Mouse (Mus musculus): Measurements from ENCODE around the gene Fto.

Fto gene

GRCm38 (mm10) chr8:91395340-91396055, 82.2 kb downstream of the Fto start:
- no peak for DNase-seq

GRCm38 (mm10) chr8:91398053-91398452, 84.7 kb downstream of the Fto start:
- DNase-seq: no peak

- DNase-seq: no peak
These were observed 90.0 kb downstream of the Fto start for GRCm38 (mm10) chr8:91402980-91403975.

GRCm38 (mm10) chr8:91404311-91404710, 91.0 kb downstream of the Fto start:
- DNase-seq: no peak

- no peak for DNase-seq
These were observed 91.8 kb downstream of the Fto start for GRCm38 (mm10) chr8:91405099-91405498.

- no peak for DNase-seq
These were observed 93.4 kb downstream of the Fto start for GRCm38 (mm10) chr8:91406624-91407290.

GRCm38 (mm10) chr8:91407880-91408279, 94.6 kb downstream of the Fto start:
- DNase-seq: no peak

- DNase-seq: no peak
These were observed 96.7 kb downstream of the Fto start for GRCm38 (mm10) chr8:91410007-91410406.

GRCm38 (mm10) chr8:91424491-91425074, 111.3 kb downstream of the Fto start:
- DNase-seq: no peak

GRCm38 (mm10) chr8:91425251-91425866, 112.0 kb downstream of the Fto start:
- DNase-seq: no peak

GRCm38 (mm10) chr8:91426496-91426895, 113.2 kb downstream of the Fto start:
- no peak for DNase-seq

GRCm38 (mm10) chr8:91430333-91430940, 117.1 kb downstream of the Fto start:
- no peak for DNase-seq

- DNase-seq: no peak
These were observed 122.7 kb downstream of the Fto start for GRCm38 (mm10) chr8:91436036-91436435.

- no peak for DNase-seq
These were observed 130.6 kb downstream of the Fto start for GRCm38 (mm10) chr8:91443911-91444310.

- DNase-seq: no peak
These were observed 131.5 kb downstream of the Fto start for GRCm38 (mm10) chr8:91444636-91445410.

GRCm38 (mm10) chr8:91445516-91445915, 132.2 kb downstream of the Fto start:
- no peak for DNase-seq

GRCm38 (mm10) chr8:91446008-91446407, 132.7 kb downstream of the Fto start:
- no peak for DNase-seq

GRCm38 (mm10) chr8:91448667-91449329, 135.5 kb downstream of the Fto start:
- no peak for DNase-seq

GRCm38 (mm10) chr8:91454926-91455325, 141.6 kb downstream of the Fto start:
- DNase-seq: no peak

GRCm38 (mm10) chr8:91455591-91455990, 142.3 kb downstream of the Fto start:
- no peak for DNase-seq

GRCm38 (mm10) chr8:91458016-91458415, 144.7 kb downstream of the Fto start:
- DNase-seq: no peak

Data from cerebellum, adult 18-20 months (tissue).